Mouse (Mus musculus) testis, adult 2 months (tissue): Measurements from ENCODE around the gene Irf1. TPM values are rescaled to one million over a fixed set of nuclear protein-coding genes. Genes with fewer than 3 reads are reported as not detected.

Source experiments
- H3K27ac ChIP-seq: fragments of 200-500 bp; 2 replicates; pipeline ENCODE4 v1.5.1; 2012; ENCODE audit warnings: low read depth, low read length; ENCODE audit not compliant: control insufficient read depth, insufficient read depth
- H3K27me3 ChIP-seq: fragments of 200-500 bp; 2 replicates; pipeline ENCODE4 v1.6.1; 2012; ENCODE audit warnings: mild to moderate bottlenecking, low read length, moderate library complexity; ENCODE audit not compliant: control insufficient read depth, insufficient read depth
- H3K36me3 ChIP-seq: fragments of 200-500 bp; 2 replicates; pipeline ENCODE4 v1.6.1; 2012; ENCODE audit warnings: mild to moderate bottlenecking, low read length; ENCODE audit not compliant: control insufficient read depth, insufficient read depth
- H3K4me1 ChIP-seq: fragments of 200-500 bp; 2 replicates; pipeline ENCODE4 v1.6.1; 2012; ENCODE audit warnings: low read length; ENCODE audit not compliant: control insufficient read depth, insufficient read depth
- H3K4me3 ChIP-seq: fragments of 200-500 bp; 2 replicates; pipeline ENCODE4 v1.5.1; 2012; ENCODE audit warnings: low read depth, mild to moderate bottlenecking, low read length, moderate library complexity, mixed read lengths; ENCODE audit not compliant: control insufficient read depth
- CTCF ChIP-seq: fragments of 200-500 bp; IDR thresholded peaks from 2 replicates; pipeline ENCODE4 v1.5.1; 2012; ENCODE audit warnings: low read depth, mild to moderate bottlenecking, inconsistent platforms, low read length, moderate library complexity; ENCODE audit not compliant: control insufficient read depth, insufficient read depth, insufficient replicate concordance
- POLR2A ChIP-seq: fragments of 200-500 bp; IDR thresholded peaks from 2 replicates; pipeline ENCODE4 v1.6.1; 2012; ENCODE audit warnings: low read depth, mild to moderate bottlenecking, inconsistent platforms, low read length, moderate library complexity; ENCODE audit not compliant: control insufficient read depth
- polyA plus RNA-seq: library from polyadenylated mRNA; depleted of rRNA; stranded (reverse); fragments of >200 nt; gene quantifications from 2 replicates; pipeline ENCODE4 v1.2.3, GENCODE M21; 2012

The Irf1 gene
- polyA plus RNA-seq, 1 experiment = 3.4 TPM

DNA sequence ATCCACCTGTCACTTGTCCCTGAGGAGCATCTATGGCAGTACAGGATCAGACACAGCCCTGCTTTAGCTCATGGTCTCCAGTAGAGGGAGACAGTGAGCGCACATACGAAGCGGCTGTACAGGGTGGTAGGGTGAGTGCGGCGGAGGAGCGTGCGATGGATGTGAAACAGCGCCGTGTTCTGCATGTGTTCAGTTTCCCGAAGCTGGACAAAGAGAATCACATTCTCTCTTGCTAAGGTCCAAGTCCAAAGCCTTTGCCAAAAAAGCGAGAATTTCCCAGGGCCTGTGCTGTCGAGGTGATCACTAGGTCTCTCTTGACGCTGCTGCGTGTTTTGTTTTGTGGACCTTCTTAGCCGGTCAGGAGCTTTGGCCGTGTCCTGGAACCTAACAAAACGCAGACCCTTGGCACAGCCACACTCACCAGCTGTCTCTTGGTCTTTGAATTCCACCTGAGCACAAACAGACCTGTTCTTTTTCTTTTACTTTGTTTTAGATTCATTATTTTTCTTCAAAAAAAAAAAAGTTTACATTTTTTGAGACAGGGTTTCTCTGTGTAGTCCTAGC, 34.0 kb upstream of the Irf1 start:
- Histone ChIP-seq H3K27me3 (no peaks in the 10 kb centered on the region), H3K27ac (no peak overlapping the region), H3K4me1 (peaks cover 24% of the 10 kb centered on the region), H3K36me3 (no peaks in the 10 kb centered on the region), H3K4me3 (peak overlapping the region; percentile 65)
- TF ChIP-seq POLR2A = no peak
- peak; percentile 100 for TF ChIP-seq CTCF

DNA sequence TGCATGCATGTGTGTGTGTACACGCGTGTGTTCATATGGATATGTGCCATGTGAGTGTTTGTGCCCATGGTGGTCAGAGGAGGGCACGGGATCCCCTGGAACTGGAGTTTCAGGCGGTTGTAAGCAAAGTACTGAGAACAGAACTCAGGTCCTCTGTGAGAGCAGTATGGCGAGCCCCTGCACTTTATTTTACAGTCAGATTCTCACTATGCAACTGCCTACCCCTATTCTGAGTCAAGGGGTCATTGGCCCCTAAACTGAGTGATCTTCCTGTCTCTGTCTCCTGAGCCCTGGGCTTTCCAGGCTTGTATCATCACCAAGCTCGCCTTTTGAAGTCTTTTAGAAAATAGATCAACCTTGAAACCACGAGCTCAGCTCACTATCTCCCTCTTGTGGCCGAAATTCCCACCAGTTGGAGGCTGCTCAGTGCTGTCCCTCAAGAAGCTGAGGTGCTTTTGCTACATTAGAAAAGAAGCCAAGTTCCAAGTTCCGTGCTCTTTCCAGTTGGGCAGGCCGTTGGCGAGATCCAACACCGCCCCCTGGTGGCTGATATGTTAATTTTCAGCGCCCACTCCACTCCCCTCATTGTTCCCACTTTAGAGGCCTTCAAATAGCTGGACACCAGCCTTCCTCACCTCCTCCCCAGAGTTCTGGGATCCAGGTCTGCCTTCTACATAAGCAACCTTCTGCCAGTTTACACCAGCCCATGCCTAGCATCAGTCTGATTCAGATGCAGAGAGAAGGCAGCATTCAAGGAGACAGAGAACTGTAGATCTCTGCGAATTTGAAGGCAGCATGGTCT, 32.8 kb upstream of the Irf1 start:
- peak overlapping the region; percentile 44 for H3K27ac ChIP-seq
- TF ChIP-seq POLR2A (no peak), CTCF (peak; percentile 89)
- no peaks in the 10 kb centered on the region for H3K27me3 ChIP-seq
- peaks cover 24% of the 10 kb centered on the region for H3K4me1 ChIP-seq
- H3K4me3 ChIP-seq = no peak overlapping the region
- no peaks in the 10 kb centered on the region for H3K36me3 ChIP-seq

DNA sequence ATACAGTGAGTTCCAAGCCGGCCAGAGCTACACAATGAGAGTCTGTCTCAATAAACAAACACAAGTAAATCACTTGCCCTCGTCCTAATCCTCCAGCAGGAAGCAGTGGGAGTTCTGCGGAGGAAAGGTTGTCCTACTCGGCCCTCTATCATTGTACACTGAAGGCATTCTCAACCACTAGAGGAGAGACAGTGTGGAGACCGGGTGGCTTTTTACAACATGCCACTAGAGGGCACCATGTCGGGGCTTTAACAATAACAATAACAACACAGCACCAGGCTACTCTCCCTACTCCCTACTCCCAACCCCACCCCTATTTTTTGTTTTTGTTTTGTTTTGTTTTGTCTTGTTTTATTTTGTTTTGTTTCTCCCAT, 32.3 kb upstream of the Irf1 start:
- peak overlapping the region; percentile 44 for H3K27ac ChIP-seq
- H3K4me1 ChIP-seq = peaks cover 24% of the 10 kb centered on the region
- no peaks in the 10 kb centered on the region for H3K27me3 ChIP-seq
- TF ChIP-seq POLR2A (no peak), CTCF (no peak)
- H3K36me3 ChIP-seq = no peaks in the 10 kb centered on the region
- H3K4me3 ChIP-seq = no peak overlapping the region

DNA sequence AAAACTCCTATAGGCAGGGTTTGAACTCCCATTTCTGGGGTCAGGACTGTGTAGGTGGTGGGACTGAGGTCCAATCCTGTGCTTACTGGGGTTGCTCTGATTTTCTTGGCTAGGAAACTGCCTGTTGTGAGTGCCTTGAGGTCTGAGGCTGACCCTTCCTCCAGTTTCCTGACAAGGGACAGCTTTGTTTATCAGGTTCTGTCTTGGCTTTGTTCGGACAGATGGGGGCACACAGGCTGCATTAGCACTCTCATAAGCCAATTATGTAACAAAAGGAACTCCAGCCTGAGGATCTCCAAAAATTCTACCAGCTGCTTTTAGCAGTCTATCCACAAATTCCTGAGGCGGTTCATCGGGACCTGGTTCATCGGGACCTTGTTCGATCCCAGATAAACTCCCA, 27.5 kb upstream of the Irf1 start:
- Histone ChIP-seq H3K4me3 (no peak overlapping the region), H3K27ac (no peak overlapping the region), H3K27me3 (no peaks in the 10 kb centered on the region), H3K4me1 (peaks cover 3% of the 10 kb centered on the region; the same call in 1 of the 2 replicates), H3K36me3 (no peaks in the 10 kb centered on the region)
- TF ChIP-seq CTCF (no peak), POLR2A (no peak)

DNA sequence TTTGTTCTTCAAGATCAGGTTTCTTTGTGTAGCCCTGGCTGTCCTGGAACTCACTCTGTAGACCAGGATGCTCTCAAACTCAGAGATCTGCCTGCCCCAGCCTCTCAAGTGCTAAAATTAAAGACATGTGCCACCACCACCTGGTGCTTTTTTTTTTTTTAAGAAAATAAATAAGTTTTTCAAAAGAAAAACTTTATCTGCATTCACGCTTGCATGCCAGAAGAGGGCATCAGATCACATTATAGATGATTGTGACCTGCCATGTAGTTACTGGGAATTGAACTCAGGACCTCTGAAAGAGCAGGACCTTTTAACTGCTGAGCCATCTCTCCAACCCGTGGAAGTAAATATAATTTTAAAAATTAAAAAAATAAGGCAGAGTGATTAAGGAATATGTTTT, 24.6 kb upstream of the Irf1 start:
- H3K4me1 ChIP-seq = no peaks in the 10 kb centered on the region

DNA sequence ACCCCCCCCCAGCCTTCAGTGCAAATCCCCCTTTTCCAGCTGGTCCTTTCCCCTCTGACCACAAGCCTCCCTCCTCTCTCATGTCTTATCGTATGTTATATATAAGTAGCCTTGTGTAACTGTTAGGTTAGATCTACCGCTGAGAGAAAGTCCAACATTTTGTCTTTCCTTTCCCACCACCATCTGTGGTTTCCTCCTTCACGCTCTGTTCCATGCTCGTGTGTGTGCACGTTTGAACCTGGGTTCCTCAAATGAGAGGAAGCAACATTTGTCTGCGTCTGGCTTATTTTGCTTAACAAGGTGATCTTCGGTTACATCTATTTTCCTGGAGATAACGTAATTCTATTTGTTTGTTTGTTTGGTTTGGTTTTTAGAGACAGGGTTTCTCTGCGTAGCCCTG, 21.8 kb upstream of the Irf1 start:
- Histone ChIP-seq H3K27ac (no peak overlapping the region), H3K36me3 (no peaks in the 10 kb centered on the region), H3K4me3 (no peak overlapping the region), H3K4me1 (no peaks in the 10 kb centered on the region), H3K27me3 (no peaks in the 10 kb centered on the region)
- no peak for TF ChIP-seq POLR2A
- no peak for TF ChIP-seq CTCF

More for the DNA sequence above, 24.6 kb upstream of the Irf1 start:
- no peaks in the 10 kb centered on the region for H3K36me3 ChIP-seq
- H3K4me3 ChIP-seq = no peak overlapping the region
- no peak overlapping the region for H3K27ac ChIP-seq
- H3K27me3 ChIP-seq = no peaks in the 10 kb centered on the region
- TF ChIP-seq POLR2A (no peak), CTCF (no peak)

DNA sequence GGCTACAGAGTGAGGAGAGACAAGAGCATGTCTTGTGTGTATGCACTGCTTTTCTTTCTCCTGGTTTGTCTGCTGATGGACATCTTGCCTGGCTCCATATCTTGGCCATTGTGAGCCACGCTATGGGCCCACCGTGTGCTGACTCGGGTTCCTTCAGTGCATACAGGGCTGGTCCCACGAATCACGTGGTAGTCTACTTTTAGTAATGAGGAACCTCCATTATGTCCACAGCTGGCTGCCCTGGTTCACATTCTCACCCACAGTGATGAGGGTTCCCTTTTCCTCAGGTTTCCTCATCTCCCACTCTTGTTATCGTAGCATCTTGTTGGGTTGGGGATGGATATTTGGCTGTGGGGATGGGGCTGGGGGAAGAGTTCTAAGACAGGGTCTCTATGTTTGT, 21.2 kb upstream of the Irf1 start:
- Histone ChIP-seq H3K4me1 (no peaks in the 10 kb centered on the region), H3K4me3 (no peak overlapping the region), H3K27ac (no peak overlapping the region), H3K36me3 (no peaks in the 10 kb centered on the region), H3K27me3 (no peaks in the 10 kb centered on the region)
- TF ChIP-seq POLR2A = no peak
- no peak for TF ChIP-seq CTCF

DNA sequence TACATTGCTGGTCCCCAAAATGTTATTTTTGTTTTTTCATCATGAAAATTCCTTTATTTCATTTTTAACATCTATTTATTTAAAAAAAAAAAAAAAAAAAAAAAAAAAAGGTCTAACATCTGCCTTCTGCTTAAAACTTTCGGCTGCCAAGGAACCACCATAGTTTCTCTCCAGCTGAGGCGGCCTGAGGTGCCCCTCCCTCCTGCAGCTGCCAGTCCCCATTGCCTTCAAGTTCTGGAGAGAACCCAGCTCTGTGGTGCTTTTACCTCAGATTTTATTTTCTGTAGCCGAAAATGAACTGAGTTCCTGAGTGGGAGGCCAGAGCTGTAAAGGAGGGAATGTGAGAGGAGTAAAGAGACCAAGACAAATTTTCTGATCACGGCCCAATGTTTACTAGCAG, 20.5 kb upstream of the Irf1 start:
- Histone ChIP-seq H3K36me3 (no peaks in the 10 kb centered on the region), H3K27me3 (no peaks in the 10 kb centered on the region), H3K27ac (no peak overlapping the region), H3K4me1 (no peaks in the 10 kb centered on the region), H3K4me3 (no peak overlapping the region)
- TF ChIP-seq POLR2A (no peak), CTCF (no peak)
